Mouse (Mus musculus) liver, postnatal 0 days (tissue): ENCODE results near the gene Serpina6.

Experiments
- CTCF ChIP-seq: sonication (generic); IDR thresholded peaks from 2 replicates; pipeline ENCODE4 v1.5.1; 2016; ENCODE audit warnings: antibody characterized with exemption, low read depth
- EP300 ChIP-seq: IDR thresholded peaks from 2 replicates; pipeline ENCODE4 v1.6.1; 2016; ENCODE audit warnings: antibody characterized with exemption, low read depth, mild to moderate bottlenecking

- TF ChIP-seq CTCF (no peak), EP300 (no peak)
These were observed 40.2 kb downstream of the Serpina6 start for GRCm38 (mm10) chr12:103616860-103617261.
